Mouse (Mus musculus): Measurements from ENCODE around the gene Fam241b. TPM values are rescaled to one million over a fixed set of nuclear protein-coding genes. Genes with fewer than 3 reads are reported as not detected.

Fam241b gene
- polyA plus RNA-seq, 1 experiment from 2014 or later: 8.0 TPM

GRCm38 (mm10) chr10:62111207-62111576, 32.5 kb downstream of the Fam241b start:
- 0 out of 2 replicates have a peak, but pooled peaks cover 5% of the 10 kb centered on the region for H3K4me1 ChIP-seq (replicated peaks; ENCODE audit: control insufficient read depth, insufficient read depth, low read length)
- H3K27me3 ChIP-seq (ENCODE audit: control insufficient read depth, insufficient read depth, low read length): peaks cover 8% of the 10 kb centered on the region
- H3K27ac ChIP-seq (ENCODE audit: low read depth, low read length): no peak overlapping the region
- H3K9ac ChIP-seq (ENCODE audit: low read length): peak overlapping the region; percentile 59
- peak overlapping the region; percentile 60 for H3K4me3 ChIP-seq (ENCODE audit: low read depth, low read length)
- H3K9me3 ChIP-seq (ENCODE audit: control insufficient read depth, low read length): no peaks in the 10 kb centered on the region
- DNase-seq (ENCODE audit: low spot score) (no peak), ATAC-seq (replicated peaks; ENCODE audit: low FRiP score) (peak; percentile 42)
- no peaks in the 10 kb centered on the region for H3K36me3 ChIP-seq (ENCODE audit: control insufficient read depth, insufficient read depth, low read length)
- H3K4me2 ChIP-seq (ENCODE audit: low read depth, low read length, severe bottlenecking): peak overlapping the region; percentile 66
- WGBS: 44% methylated on average over 6 of the region's 6 CpGs

DNA sequence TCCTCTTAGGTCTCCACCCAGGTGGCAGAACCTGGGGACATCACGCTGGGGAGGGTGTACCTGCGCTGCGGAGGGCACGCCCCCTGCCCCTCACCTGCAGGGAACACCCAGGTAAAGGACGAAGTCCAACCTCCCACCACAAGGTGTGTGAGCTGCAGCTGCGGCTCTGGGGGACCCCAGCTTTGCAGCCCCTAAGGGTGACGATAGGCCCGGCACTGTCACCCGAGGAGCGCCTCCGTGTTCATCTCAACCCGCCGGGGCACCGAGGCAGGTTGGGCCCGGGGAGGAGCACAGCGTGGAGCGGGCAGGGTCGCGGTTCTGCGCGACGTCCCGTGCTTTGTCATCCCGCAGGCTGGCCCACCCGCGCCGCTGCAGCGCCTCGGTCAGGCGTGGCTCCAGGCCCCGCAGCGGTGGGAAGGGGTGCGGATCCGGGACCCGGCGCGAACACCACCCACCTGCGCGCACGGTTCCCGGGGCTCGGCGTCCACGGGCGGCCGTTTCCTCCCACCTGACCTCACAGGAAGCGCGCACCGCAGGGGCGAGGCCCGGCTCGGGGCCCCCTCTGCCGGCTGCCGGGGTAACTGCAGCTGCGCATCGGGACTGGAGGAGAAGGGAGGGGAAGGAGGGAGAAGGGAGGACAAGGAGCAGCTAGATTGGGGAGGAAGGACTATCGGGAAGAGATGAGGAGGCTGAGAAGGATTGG, 33.1 kb downstream of the Fam241b start:
- H3K4me2 ChIP-seq (ENCODE audit: low read depth, low read length, severe bottlenecking): peak overlapping the region; percentile 66
- peaks cover 8% of the 10 kb centered on the region for H3K27me3 ChIP-seq (ENCODE audit: control insufficient read depth, insufficient read depth, low read length)
- no peak overlapping the region for H3K27ac ChIP-seq (ENCODE audit: low read depth, low read length)
- H3K36me3 ChIP-seq (ENCODE audit: control insufficient read depth, insufficient read depth, low read length): no peaks in the 10 kb centered on the region
- under 1% methylated on average over 57 of the region's 57 CpGs for WGBS
- DNase-seq (ENCODE audit: low spot score): peak; percentile 94
- H3K4me3 ChIP-seq (ENCODE audit: low read depth, low read length): peak overlapping the region; percentile 60
- H3K9me3 ChIP-seq (ENCODE audit: control insufficient read depth, low read length): no peaks in the 10 kb centered on the region
- H3K9ac ChIP-seq (ENCODE audit: low read length): peak overlapping the region; percentile 59
- H3K4me1 ChIP-seq (replicated peaks; ENCODE audit: control insufficient read depth, insufficient read depth, low read length): 0 out of 2 replicates have a peak, but pooled peaks cover 5% of the 10 kb centered on the region
- peak; percentile 75 for ATAC-seq (replicated peaks; ENCODE audit: low FRiP score)

GRCm38 (mm10) chr10:62107048-62107447, 36.7 kb downstream of the Fam241b start:
- no peak for ATAC-seq (replicated peaks; ENCODE audit: low FRiP score)
- H3K4me2 ChIP-seq (ENCODE audit: low read depth, low read length, severe bottlenecking): no peak overlapping the region
- H3K27ac ChIP-seq (ENCODE audit: low read depth, low read length): no peak overlapping the region
- H3K9me3 ChIP-seq (ENCODE audit: control insufficient read depth, low read length): no peaks in the 10 kb centered on the region
- WGBS: 67% methylated on average over 9 of the region's 9 CpGs
- H3K4me3 ChIP-seq (ENCODE audit: low read depth, low read length): no peak overlapping the region
- DNase-seq (ENCODE audit: low spot score): no peak
- no peaks in the 10 kb centered on the region for H3K36me3 ChIP-seq (ENCODE audit: control insufficient read depth, insufficient read depth, low read length)
- H3K9ac ChIP-seq (ENCODE audit: low read length): no peak overlapping the region
- peaks cover 8% of the 10 kb centered on the region for H3K27me3 ChIP-seq (ENCODE audit: control insufficient read depth, insufficient read depth, low read length)
- H3K4me1 ChIP-seq (replicated peaks; ENCODE audit: control insufficient read depth, insufficient read depth, low read length): no peaks in the 10 kb centered on the region

DNA sequence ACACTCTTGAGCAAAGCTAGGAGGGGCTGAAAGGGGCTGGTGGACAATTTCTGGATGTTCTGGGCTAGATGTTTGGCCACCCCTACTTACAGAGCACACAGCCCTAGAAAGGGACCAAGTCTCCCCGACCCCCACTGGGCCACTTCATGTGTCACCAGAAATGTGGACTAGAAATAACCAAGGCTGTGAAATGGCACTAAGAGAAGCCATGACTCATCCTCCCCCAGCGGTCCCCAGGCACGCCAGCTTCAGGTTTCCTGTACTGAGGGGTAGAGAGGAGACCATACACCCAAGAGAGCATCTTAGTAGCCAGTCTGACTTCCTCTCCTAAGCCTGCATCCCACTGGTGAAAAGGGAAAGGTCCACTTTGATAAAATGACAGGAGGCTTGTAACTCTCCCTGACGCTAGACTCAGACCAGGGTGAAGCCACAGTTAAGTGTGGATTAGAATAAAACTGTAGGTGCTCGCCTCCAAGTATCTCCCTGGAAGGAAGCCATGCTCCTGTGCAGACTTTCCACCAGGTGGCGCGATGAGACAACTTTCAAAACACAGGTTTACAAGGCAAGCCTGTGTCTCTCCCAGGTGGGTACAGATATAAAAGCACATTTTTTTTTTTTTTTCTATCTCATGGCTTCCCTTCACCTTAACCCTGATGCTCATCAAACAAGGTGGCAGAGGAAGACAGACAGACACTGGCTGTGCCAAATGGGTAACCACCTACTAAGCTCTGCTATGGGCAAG, 38.7 kb downstream of the Fam241b start:
- no peak overlapping the region for H3K4me3 ChIP-seq (ENCODE audit: low read depth, low read length)
- no peak overlapping the region for H3K4me2 ChIP-seq (ENCODE audit: low read depth, low read length, severe bottlenecking)
- H3K4me1 ChIP-seq (replicated peaks; ENCODE audit: control insufficient read depth, insufficient read depth, low read length): peaks cover 5% of the 10 kb centered on the region; the same call in 1 of the 2 replicates
- H3K9me3 ChIP-seq (ENCODE audit: control insufficient read depth, low read length): no peaks in the 10 kb centered on the region
- peaks cover 4% of the 10 kb centered on the region for H3K27me3 ChIP-seq (ENCODE audit: control insufficient read depth, insufficient read depth, low read length)
- H3K27ac ChIP-seq (ENCODE audit: low read depth, low read length): no peak overlapping the region
- ATAC-seq (replicated peaks; ENCODE audit: low FRiP score): no peak
- no peak overlapping the region for H3K9ac ChIP-seq (ENCODE audit: low read length)
- WGBS: 30% methylated on average over 7 of the region's 7 CpGs
- peak; percentile 80 for DNase-seq (ENCODE audit: low spot score)
- no peaks in the 10 kb centered on the region for H3K36me3 ChIP-seq (ENCODE audit: control insufficient read depth, insufficient read depth, low read length)

DNA sequence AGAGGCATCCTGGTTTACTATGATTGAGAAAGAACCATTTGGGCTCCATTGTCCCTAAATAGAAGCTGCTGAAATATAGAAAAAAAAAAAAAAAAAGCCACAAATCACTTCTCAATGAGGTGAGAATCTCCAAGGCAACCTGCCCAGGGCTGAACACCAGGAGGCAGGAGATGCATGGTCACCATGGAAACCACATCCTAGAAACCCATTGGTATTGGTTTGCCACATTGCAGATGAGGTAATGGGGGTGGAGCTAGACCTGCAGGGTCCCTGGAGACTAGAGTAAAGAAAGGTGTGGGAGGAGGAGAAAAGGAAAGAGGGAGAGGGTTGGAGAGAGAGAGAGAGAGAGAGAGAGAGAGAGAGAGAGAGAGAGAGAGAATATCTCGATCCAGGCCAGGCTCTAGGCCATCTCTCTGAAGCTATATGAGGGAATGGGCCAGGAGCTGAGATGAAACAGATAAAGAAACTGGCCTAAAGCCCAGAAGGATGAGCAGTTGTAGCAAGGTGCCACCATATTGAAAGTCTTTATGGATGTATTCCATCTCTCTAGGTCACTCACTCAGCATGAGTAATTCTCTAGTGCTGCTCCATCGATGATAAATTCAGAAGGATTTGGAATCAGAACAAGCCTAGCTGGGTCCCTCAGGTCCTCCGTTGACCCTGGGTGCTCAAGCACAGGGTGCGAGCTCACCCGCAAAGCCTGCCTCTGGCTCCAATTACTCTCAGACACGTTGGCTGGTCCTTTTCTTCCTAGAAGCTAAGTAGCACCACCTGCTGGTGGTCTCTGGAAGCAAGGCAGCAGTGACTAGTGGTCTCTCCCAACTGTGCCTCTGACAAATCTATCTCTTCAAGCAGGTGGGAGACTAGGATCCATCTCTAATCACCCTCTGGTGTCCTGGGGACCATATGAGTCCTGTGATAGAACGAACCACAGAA, 41.9 kb downstream of the Fam241b start:
- Histone ChIP-seq H3K9me3 (ENCODE audit: control insufficient read depth, low read length) (no peaks in the 10 kb centered on the region), H3K36me3 (ENCODE audit: control insufficient read depth, insufficient read depth, low read length) (no peaks in the 10 kb centered on the region), H3K9ac (ENCODE audit: low read length) (no peak overlapping the region), H3K27me3 (ENCODE audit: control insufficient read depth, insufficient read depth, low read length) (no peaks in the 10 kb centered on the region), H3K4me3 (ENCODE audit: low read depth, low read length) (no peak overlapping the region), H3K27ac (ENCODE audit: low read depth, low read length) (peak overlapping the region; percentile 83; the same call in 1 of the 2 replicates), H3K4me1 (replicated peaks; ENCODE audit: control insufficient read depth, insufficient read depth, low read length) (peaks cover 7% of the 10 kb centered on the region; the same call in 1 of the 2 replicates), H3K4me2 (ENCODE audit: low read depth, low read length, severe bottlenecking) (peak overlapping the region; percentile 20; the same call in 1 of the 2 replicates)
- ATAC-seq (replicated peaks; ENCODE audit: low FRiP score): peak; percentile 68
- WGBS: 6% methylated on average over 7 of the region's 7 CpGs
- DNase-seq (ENCODE audit: low spot score): peak; percentile 85

DNA sequence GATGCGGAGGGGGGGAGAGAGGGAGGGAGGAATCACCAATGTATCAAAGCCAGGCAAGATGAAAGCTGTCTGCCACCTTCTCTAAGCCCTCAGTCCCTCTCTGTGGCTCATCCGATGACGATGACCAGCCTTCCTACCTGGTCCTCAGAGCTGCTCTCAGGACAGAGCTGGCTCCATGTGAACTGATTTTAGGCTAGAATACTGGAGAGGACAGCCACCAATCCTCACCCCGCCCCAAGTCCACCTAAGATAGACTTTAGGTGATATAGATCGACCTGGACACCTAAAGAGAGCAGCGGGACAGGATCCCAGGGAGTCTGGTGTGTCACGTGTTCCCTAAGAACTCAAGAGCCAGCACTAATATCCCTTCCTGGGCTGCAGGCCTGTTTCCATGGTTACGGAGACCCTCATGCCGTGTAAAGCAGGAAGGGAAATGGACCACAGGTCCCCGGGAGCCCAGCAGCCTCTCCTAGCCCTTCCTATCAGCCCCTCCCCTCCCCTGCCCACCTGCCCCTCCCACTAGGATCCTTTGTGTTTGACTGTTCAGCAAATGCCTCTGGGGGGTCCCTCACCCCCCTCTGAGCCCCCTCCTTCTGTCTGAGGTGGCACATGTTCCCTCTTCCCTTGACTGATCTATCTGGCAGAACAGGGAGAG, 43.8 kb downstream of the Fam241b start:
- Histone ChIP-seq H3K9ac (ENCODE audit: low read length) (no peak overlapping the region), H3K4me3 (ENCODE audit: low read depth, low read length) (no peak overlapping the region), H3K9me3 (ENCODE audit: control insufficient read depth, low read length) (no peaks in the 10 kb centered on the region), H3K4me2 (ENCODE audit: low read depth, low read length, severe bottlenecking) (no peak overlapping the region), H3K4me1 (replicated peaks; ENCODE audit: control insufficient read depth, insufficient read depth, low read length) (peaks cover 7% of the 10 kb centered on the region; the same call in 1 of the 2 replicates), H3K27ac (ENCODE audit: low read depth, low read length) (peak overlapping the region; percentile 83), H3K27me3 (ENCODE audit: control insufficient read depth, insufficient read depth, low read length) (no peaks in the 10 kb centered on the region), H3K36me3 (ENCODE audit: control insufficient read depth, insufficient read depth, low read length) (no peaks in the 10 kb centered on the region)
- DNase-seq (ENCODE audit: low spot score): no peak
- peak; percentile 63 for ATAC-seq (replicated peaks; ENCODE audit: low FRiP score)
- 82% methylated on average over 9 of the region's 10 CpGs for WGBS

- 89% methylated on average over 6 of the region's 6 CpGs for WGBS
- H3K4me2 ChIP-seq (ENCODE audit: low read depth, low read length, severe bottlenecking): no peak overlapping the region
- H3K27me3 ChIP-seq (ENCODE audit: control insufficient read depth, insufficient read depth, low read length): no peaks in the 10 kb centered on the region
- no peaks in the 10 kb centered on the region for H3K4me1 ChIP-seq (replicated peaks; ENCODE audit: control insufficient read depth, insufficient read depth, low read length)
- H3K9me3 ChIP-seq (ENCODE audit: control insufficient read depth, low read length): no peaks in the 10 kb centered on the region
- DNase-seq (ENCODE audit: low spot score) (no peak), ATAC-seq (replicated peaks; ENCODE audit: low FRiP score) (no peak)
- H3K4me3 ChIP-seq (ENCODE audit: low read depth, low read length): no peak overlapping the region
- H3K27ac ChIP-seq (ENCODE audit: low read depth, low read length): no peak overlapping the region
- H3K36me3 ChIP-seq (ENCODE audit: control insufficient read depth, insufficient read depth, low read length): no peaks in the 10 kb centered on the region
- H3K9ac ChIP-seq (ENCODE audit: low read length): no peak overlapping the region
These were observed 49.3 kb downstream of the Fam241b start for GRCm38 (mm10) chr10:62094401-62094800.

DNA sequence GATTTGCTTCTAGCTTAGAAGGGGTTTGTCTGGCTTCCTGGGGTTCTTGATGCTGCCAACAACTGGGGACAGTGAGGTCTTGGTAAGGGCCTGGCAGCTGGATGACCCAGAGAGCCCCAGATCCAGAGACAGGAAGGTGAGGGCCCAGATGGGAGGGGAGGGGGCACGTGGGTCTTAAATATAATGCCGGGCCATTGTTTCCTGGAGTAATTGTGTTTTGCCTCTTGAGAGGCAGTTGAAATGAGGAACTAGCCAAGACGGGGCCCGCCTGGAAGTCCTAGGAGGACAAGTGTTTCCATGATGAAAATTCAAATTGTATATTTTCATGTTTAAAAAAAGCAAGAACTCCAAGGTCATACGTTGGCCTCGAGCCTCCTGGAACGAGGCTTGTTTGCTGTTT, 49.8 kb downstream of the Fam241b start:
- WGBS: 79% methylated on average over 7 of the region's 7 CpGs
- H3K27ac ChIP-seq (ENCODE audit: low read depth, low read length): no peak overlapping the region
- H3K36me3 ChIP-seq (ENCODE audit: control insufficient read depth, insufficient read depth, low read length): no peaks in the 10 kb centered on the region
- DNase-seq (ENCODE audit: low spot score) (no peak), ATAC-seq (replicated peaks; ENCODE audit: low FRiP score) (no peak)
- no peak overlapping the region for H3K9ac ChIP-seq (ENCODE audit: low read length)
- H3K4me3 ChIP-seq (ENCODE audit: low read depth, low read length): no peak overlapping the region
- H3K4me1 ChIP-seq (replicated peaks; ENCODE audit: control insufficient read depth, insufficient read depth, low read length): no peaks in the 10 kb centered on the region
- no peaks in the 10 kb centered on the region for H3K27me3 ChIP-seq (ENCODE audit: control insufficient read depth, insufficient read depth, low read length)
- no peaks in the 10 kb centered on the region for H3K9me3 ChIP-seq (ENCODE audit: control insufficient read depth, low read length)
- H3K4me2 ChIP-seq (ENCODE audit: low read depth, low read length, severe bottlenecking): no peak overlapping the region
